Mouse (Mus musculus) E14TG2a.4 (cell line): ENCODE measurements around the gene B130006D01Rik.

ENCODE experiments used
- CTCF ChIP-seq: conservative IDR thresholded peaks from 2 replicates; pipeline ENCODE4 v1.5.1; 2014; ENCODE audit warnings: low read length
- NANOG ChIP-seq: IDR thresholded peaks from 2 replicates; pipeline ENCODE4 v1.6.1; 2014; ENCODE audit warnings: borderline replicate concordance, low read length, mixed read lengths
- POU5F1 ChIP-seq: IDR thresholded peaks from 2 replicates; pipeline ENCODE4 v1.6.1; 2014; ENCODE audit warnings: low read length, borderline replicate concordance

DNA sequence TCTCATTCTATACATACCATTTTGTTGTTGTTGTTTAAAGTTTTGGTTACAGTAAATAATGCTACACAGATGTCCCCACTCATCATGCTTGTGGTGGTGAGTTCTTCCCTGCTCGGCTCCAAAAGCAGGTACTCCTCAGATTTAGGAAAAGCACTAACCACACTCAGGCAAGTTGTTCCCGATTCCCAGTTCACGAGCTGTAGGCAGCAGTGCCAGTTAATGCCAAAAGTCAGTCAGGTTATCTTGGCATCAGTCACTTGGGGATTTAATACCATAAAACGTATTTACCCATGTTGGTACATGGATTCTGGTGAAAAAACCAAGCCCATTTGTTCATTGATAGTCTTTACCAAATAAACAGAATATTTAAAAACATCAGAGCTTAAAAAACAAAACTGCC, 2.8 kb downstream of the B130006D01Rik start:
- no peak for TF ChIP-seq CTCF
- no peak for TF ChIP-seq POU5F1
- no peak for TF ChIP-seq NANOG
